Mouse (Mus musculus): ENCODE results near the gene Scaf4. TPM values are rescaled to one million over a fixed set of nuclear protein-coding genes. Genes with fewer than 3 reads are reported as not detected.
A peak's percentile ranks its signal among the peaks of the same experiment; 100 is the strongest.

The Scaf4 gene
- polyA plus RNA-seq, 1 experiment from 2014 or later: 12.1 TPM

- H3K4me3 ChIP-seq (ENCODE audit: low read depth, low read length): no peak overlapping the region
- ATAC-seq: no peak
Observed at GRCm38 (mm10) chr16:90297479-90298425, 13.4 kb upstream of the Scaf4 start.

GRCm38 (mm10) chr16:90291675-90292074 lies 7.4 kb upstream of the Scaf4 start:
- Histone ChIP-seq H3K4me3 (ENCODE audit: low read depth, low read length) (no peak overlapping the region), H3K36me3 (ENCODE audit: insufficient read depth, low read length) (no peaks in the 10 kb centered on the region), H3K27ac (ENCODE audit: low read length) (no peak overlapping the region), H3K9ac (replicated peaks; ENCODE audit: low read depth) (no peak overlapping the region), H3K4me1 (ENCODE audit: insufficient read depth, low read depth, low read length) (no peaks in the 10 kb centered on the region), H3K27me3 (replicated peaks; ENCODE audit: insufficient read depth, low read length) (no peaks in the 10 kb centered on the region), H3K4me2 (replicated peaks; ENCODE audit: low read depth, low read length) (peak overlapping the region; percentile 40; the same call in 1 of the 2 replicates), H3K9me3 (ENCODE audit: low read length) (no peaks in the 10 kb centered on the region)
- DNase-seq (ENCODE audit: low spot score): no peak
- ATAC-seq: no peak
- TF ChIP-seq CTCF (IDR thresholded peaks at IDR 0.05): no peak
- TF ChIP-seq EP300 (IDR thresholded peaks at IDR 0.05): no peak
- WGBS: 20% methylated on average over 6 of the region's 6 CpGs

More at GRCm38 (mm10) chr16:90297479-90298425, 13.4 kb upstream of the Scaf4 start:
- 30% methylated on average over 20 of the region's 22 CpGs for WGBS
- DNase-seq (ENCODE audit: low spot score): no peak
- Histone ChIP-seq H3K9me3 (ENCODE audit: low read length) (no peaks in the 10 kb centered on the region), H3K27ac (ENCODE audit: low read length) (no peak overlapping the region), H3K36me3 (ENCODE audit: insufficient read depth, low read length) (no peaks in the 10 kb centered on the region), H3K27me3 (replicated peaks; ENCODE audit: insufficient read depth, low read length) (no peaks in the 10 kb centered on the region), H3K9ac (replicated peaks; ENCODE audit: low read depth) (no peak overlapping the region), H3K4me2 (replicated peaks; ENCODE audit: low read depth, low read length) (no peak overlapping the region), H3K4me1 (ENCODE audit: insufficient read depth, low read depth, low read length) (no peaks in the 10 kb centered on the region)
- TF ChIP-seq EP300 (IDR thresholded peaks at IDR 0.05) (no peak), CTCF (IDR thresholded peaks at IDR 0.05) (no peak)

GRCm38 (mm10) chr16:90290962-90291361 lies 6.7 kb upstream of the Scaf4 start:
- ATAC-seq: peak; percentile 32; the same call in 1 of the 2 replicates
- TF ChIP-seq CTCF (IDR thresholded peaks at IDR 0.05): no peak
- TF ChIP-seq EP300 (IDR thresholded peaks at IDR 0.05): no peak
- WGBS: 38% methylated on average over 9 of the region's 9 CpGs
- H3K27me3 ChIP-seq (replicated peaks; ENCODE audit: insufficient read depth, low read length): no peaks in the 10 kb centered on the region
- H3K4me3 ChIP-seq (ENCODE audit: low read depth, low read length): no peak overlapping the region
- no peak overlapping the region for H3K27ac ChIP-seq (ENCODE audit: low read length)
- no peaks in the 10 kb centered on the region for H3K4me1 ChIP-seq (ENCODE audit: insufficient read depth, low read depth, low read length)
- no peaks in the 10 kb centered on the region for H3K36me3 ChIP-seq (ENCODE audit: insufficient read depth, low read length)
- DNase-seq (ENCODE audit: low spot score): peak; percentile 37
- no peak overlapping the region for H3K9ac ChIP-seq (replicated peaks; ENCODE audit: low read depth)
- no peaks in the 10 kb centered on the region for H3K9me3 ChIP-seq (ENCODE audit: low read length)
- H3K4me2 ChIP-seq (replicated peaks; ENCODE audit: low read depth, low read length): peak overlapping the region; percentile 40

GRCm38 (mm10) chr16:90284916-90285315 lies 613 bp upstream of the Scaf4 start:
- Histone ChIP-seq H3K36me3 (ENCODE audit: insufficient read depth, low read length) (no peaks in the 10 kb centered on the region), H3K9me3 (ENCODE audit: low read length) (no peaks in the 10 kb centered on the region), H3K4me3 (ENCODE audit: low read depth, low read length) (peak overlapping the region; percentile 94), H3K4me2 (replicated peaks; ENCODE audit: low read depth, low read length) (peak overlapping the region; percentile 78), H3K4me1 (ENCODE audit: insufficient read depth, low read depth, low read length) (peaks cover 18% of the 10 kb centered on the region; the same call in 1 of the 2 replicates), H3K9ac (replicated peaks; ENCODE audit: low read depth) (peak overlapping the region; percentile 93), H3K27me3 (replicated peaks; ENCODE audit: insufficient read depth, low read length) (no peaks in the 10 kb centered on the region), H3K27ac (ENCODE audit: low read length) (peak overlapping the region; percentile 96)
- DNase-seq (ENCODE audit: low spot score): peak; percentile 26
- no peak for TF ChIP-seq CTCF (IDR thresholded peaks at IDR 0.05)
- TF ChIP-seq EP300 (IDR thresholded peaks at IDR 0.05): no peak
- 6% methylated on average over 15 of the region's 15 CpGs for WGBS
- ATAC-seq: no peak

- H3K36me3 ChIP-seq (ENCODE audit: insufficient read depth, low read length): no peaks in the 10 kb centered on the region
- peak; percentile 45 for DNase-seq (ENCODE audit: low spot score)
- H3K4me3 ChIP-seq (ENCODE audit: low read depth, low read length): peak overlapping the region; percentile 94
- H3K4me1 ChIP-seq (ENCODE audit: insufficient read depth, low read depth, low read length): peaks cover 24% of the 10 kb centered on the region; the same call in 1 of the 2 replicates
- peak overlapping the region; percentile 96 for H3K27ac ChIP-seq (ENCODE audit: low read length)
- TF ChIP-seq EP300 (IDR thresholded peaks at IDR 0.05) (no peak), CTCF (IDR thresholded peaks at IDR 0.05) (no peak)
- peak overlapping the region; percentile 78 for H3K4me2 ChIP-seq (replicated peaks; ENCODE audit: low read depth, low read length)
- no peaks in the 10 kb centered on the region for H3K9me3 ChIP-seq (ENCODE audit: low read length)
- H3K27me3 ChIP-seq (replicated peaks; ENCODE audit: insufficient read depth, low read length): no peaks in the 10 kb centered on the region
- WGBS: under 1% methylated on average over 42 of the region's 53 CpGs
- H3K9ac ChIP-seq (replicated peaks; ENCODE audit: low read depth): peak overlapping the region; percentile 93
- peak; percentile 15 for ATAC-seq
Observed at GRCm38 (mm10) chr16:90283266-90283904, 918 bp downstream of the Scaf4 start.

Measured in lung, postnatal 0 days (tissue).